Mouse (Mus musculus): ENCODE measurements at regions not wholly inside any gene's neighbourhood (a gene's known extent, or its start where the extent isn't known, plus 50 kb on each side); places are given as distances from the start of the nearest gene placed in this dataset.

GRCm38 (mm10) chr17:79518696-79519095, 93.0 kb upstream of the Rmdn2 start:
- TF ChIP-seq CTCF (IDR thresholded peaks at IDR 0.05; ENCODE audit: control insufficient read depth, insufficient read depth, low read length) (no peak), POLR2A (IDR thresholded peaks at IDR 0.05; ENCODE audit: borderline replicate concordance, control insufficient read depth, low read depth, low read length) (no peak)
